Mouse (Mus musculus): ENCODE results near the gene Samm50. TPM values are rescaled to one million over a fixed set of nuclear protein-coding genes. Genes with fewer than 3 reads are reported as not detected.

Samm50 gene
- polyA plus RNA-seq, 1 experiment from 2014 or later = 147 TPM

GRCm38 (mm10) chr15:84238991-84239401 lies 47.0 kb downstream of the Samm50 start:
- H3K4me3 ChIP-seq (replicated peaks; ENCODE audit: low read depth, low read length) = no peak overlapping the region
- no peak for ATAC-seq (replicated peaks; ENCODE audit: low FRiP score, low read depth)
- peaks cover 12% of the 10 kb centered on the region for H3K4me1 ChIP-seq (replicated peaks; ENCODE audit: insufficient read depth, low read length)
- no peak overlapping the region for H3K9ac ChIP-seq (ENCODE audit: low read depth, low read length)
- 20% methylated on average over 16 of the region's 16 CpGs for WGBS
- no peak overlapping the region for H3K27ac ChIP-seq
- TF ChIP-seq CTCF (IDR thresholded peaks at IDR 0.05; ENCODE audit: low read depth) = no peak
- peak overlapping the region; percentile 27; the same call in 1 of the 2 replicates for H3K4me2 ChIP-seq (ENCODE audit: low read length)
- H3K27me3 ChIP-seq (ENCODE audit: insufficient read depth, low read length) = no peaks in the 10 kb centered on the region
- H3K36me3 ChIP-seq (ENCODE audit: insufficient read depth, low read length) = no peaks in the 10 kb centered on the region
- H3K9me3 ChIP-seq (replicated peaks; ENCODE audit: low read length) = no peaks in the 10 kb centered on the region
- DNase-seq (ENCODE audit: low spot score) = peak; percentile 15

DNA sequence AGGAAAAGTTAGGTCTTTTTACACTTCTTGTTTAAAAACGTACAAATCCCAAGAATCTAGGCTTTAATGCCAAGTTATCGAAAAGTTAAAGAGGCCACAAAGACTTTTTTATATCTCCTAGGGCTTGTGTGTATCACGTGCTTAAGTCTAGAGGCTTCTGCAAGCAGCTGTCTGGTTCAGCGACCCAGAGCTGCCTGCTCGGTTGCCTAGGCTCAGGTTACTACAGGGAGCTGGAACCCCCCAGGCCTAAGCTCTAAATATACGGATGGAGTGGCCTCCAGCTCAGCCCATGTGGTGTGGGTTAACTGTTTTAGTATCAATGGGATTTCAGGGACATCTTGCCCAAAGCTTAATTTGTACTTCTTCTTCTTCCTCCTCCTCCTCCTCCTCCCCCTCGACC lies 49.5 kb downstream of the Samm50 start:
- no peak overlapping the region for H3K4me3 ChIP-seq (replicated peaks; ENCODE audit: low read depth, low read length)
- no peak overlapping the region for H3K4me2 ChIP-seq (ENCODE audit: low read length)
- no peaks in the 10 kb centered on the region for H3K36me3 ChIP-seq (ENCODE audit: insufficient read depth, low read length)
- DNase-seq (ENCODE audit: low spot score) (peak; percentile 54), ATAC-seq (replicated peaks; ENCODE audit: low FRiP score, low read depth) (no peak)
- WGBS = 28% methylated on average over 7 of the region's 7 CpGs
- H3K9ac ChIP-seq (ENCODE audit: low read depth, low read length) = no peak overlapping the region
- H3K27ac ChIP-seq = no peak overlapping the region
- no peaks in the 10 kb centered on the region for H3K9me3 ChIP-seq (replicated peaks; ENCODE audit: low read length)
- H3K27me3 ChIP-seq (ENCODE audit: insufficient read depth, low read length) = no peaks in the 10 kb centered on the region
- H3K4me1 ChIP-seq (replicated peaks; ENCODE audit: insufficient read depth, low read length) = peaks cover 12% of the 10 kb centered on the region
- no peak for TF ChIP-seq CTCF (IDR thresholded peaks at IDR 0.05; ENCODE audit: low read depth)

DNA sequence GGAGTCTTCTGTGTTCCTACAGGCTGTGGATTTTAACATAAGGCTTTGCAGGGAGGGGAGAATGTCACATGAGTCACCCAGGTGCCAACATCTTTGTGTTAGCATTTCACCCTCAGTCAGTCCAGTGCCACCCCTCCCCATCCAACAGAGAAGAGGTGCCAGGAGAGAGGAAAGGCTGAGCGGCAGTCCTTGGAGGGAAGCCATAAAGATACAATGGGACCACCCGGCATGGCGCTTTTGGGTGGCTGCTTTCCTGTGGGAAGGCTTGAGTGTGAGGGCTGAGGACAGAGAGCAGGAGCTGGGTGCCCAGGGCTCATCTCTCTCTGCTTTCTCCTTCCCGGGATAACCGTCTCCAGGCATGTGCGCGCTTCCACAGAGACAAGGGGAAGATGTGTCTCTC lies 53.1 kb downstream of the Samm50 start:
- no peak overlapping the region for H3K9ac ChIP-seq (ENCODE audit: low read depth, low read length)
- H3K27ac ChIP-seq = no peak overlapping the region
- TF ChIP-seq CTCF (IDR thresholded peaks at IDR 0.05; ENCODE audit: low read depth) = no peak
- no peak overlapping the region for H3K4me3 ChIP-seq (replicated peaks; ENCODE audit: low read depth, low read length)
- 70% methylated on average over 7 of the region's 7 CpGs for WGBS
- no peaks in the 10 kb centered on the region for H3K36me3 ChIP-seq (ENCODE audit: insufficient read depth, low read length)
- H3K27me3 ChIP-seq (ENCODE audit: insufficient read depth, low read length) = no peaks in the 10 kb centered on the region
- ATAC-seq (replicated peaks; ENCODE audit: low FRiP score, low read depth) (no peak), DNase-seq (ENCODE audit: low spot score) (no peak)
- no peak overlapping the region for H3K4me2 ChIP-seq (ENCODE audit: low read length)
- no peaks in the 10 kb centered on the region for H3K9me3 ChIP-seq (replicated peaks; ENCODE audit: low read length)
- H3K4me1 ChIP-seq (replicated peaks; ENCODE audit: insufficient read depth, low read length) = peaks cover 4% of the 10 kb centered on the region; the same call in 1 of the 2 replicates

DNA sequence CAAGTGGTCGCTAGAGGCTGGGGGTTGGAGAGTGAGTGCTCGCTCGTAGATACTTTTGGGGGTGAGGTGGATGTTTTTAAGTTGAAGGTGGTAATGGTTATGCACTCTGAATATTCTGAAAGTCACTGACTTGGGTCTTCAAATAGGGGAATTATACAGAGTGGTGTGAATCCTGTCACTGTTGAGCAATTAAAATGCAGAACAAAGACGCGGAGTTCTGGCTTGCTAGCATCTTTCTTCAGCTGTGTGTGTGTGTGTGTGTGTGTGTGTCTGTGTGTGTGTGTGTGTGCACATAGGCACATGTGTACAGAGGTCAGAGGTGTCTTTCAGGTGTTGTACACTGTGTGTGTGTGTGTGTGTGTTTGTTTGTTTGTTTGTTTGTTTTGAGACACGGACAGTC lies 54.2 kb downstream of the Samm50 start:
- DNase-seq (ENCODE audit: low spot score) = no peak
- 87% methylated on average over 6 of the region's 6 CpGs for WGBS
- H3K4me3 ChIP-seq (replicated peaks; ENCODE audit: low read depth, low read length) = no peak overlapping the region
- no peak overlapping the region for H3K27ac ChIP-seq
- no peak overlapping the region for H3K4me2 ChIP-seq (ENCODE audit: low read length)
- ATAC-seq (replicated peaks; ENCODE audit: low FRiP score, low read depth) = no peak
- no peaks in the 10 kb centered on the region for H3K36me3 ChIP-seq (ENCODE audit: insufficient read depth, low read length)
- peaks cover 1% of the 10 kb centered on the region; the same call in 1 of the 2 replicates for H3K4me1 ChIP-seq (replicated peaks; ENCODE audit: insufficient read depth, low read length)
- no peak for TF ChIP-seq CTCF (IDR thresholded peaks at IDR 0.05; ENCODE audit: low read depth)
- no peak overlapping the region for H3K9ac ChIP-seq (ENCODE audit: low read depth, low read length)
- no peaks in the 10 kb centered on the region for H3K27me3 ChIP-seq (ENCODE audit: insufficient read depth, low read length)
- no peaks in the 10 kb centered on the region for H3K9me3 ChIP-seq (replicated peaks; ENCODE audit: low read length)

DNA sequence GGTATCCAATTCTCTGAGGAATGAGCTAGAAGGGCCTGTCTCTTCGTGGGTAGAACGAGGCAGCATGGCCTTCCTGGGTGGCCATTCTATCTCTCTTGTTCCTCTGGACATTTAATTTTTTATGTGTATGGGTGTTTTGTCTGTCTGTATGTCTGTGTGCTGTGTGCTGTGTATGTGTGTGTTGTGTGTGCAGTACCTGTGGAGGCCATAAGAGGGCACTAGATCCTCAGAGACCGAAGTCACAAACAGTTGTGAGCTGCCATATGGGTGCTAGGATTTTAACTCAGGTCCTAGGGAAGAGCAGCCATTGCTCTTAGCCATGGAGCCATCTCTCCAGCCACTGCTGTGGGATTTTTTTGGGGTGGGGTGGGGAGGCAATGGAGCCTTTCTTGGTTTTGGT lies 55.3 kb downstream of the Samm50 start:
- WGBS = 93% methylated on average over 3 of the region's 3 CpGs
- H3K4me3 ChIP-seq (replicated peaks; ENCODE audit: low read depth, low read length) = no peak overlapping the region
- H3K4me1 ChIP-seq (replicated peaks; ENCODE audit: insufficient read depth, low read length) = no peaks in the 10 kb centered on the region
- DNase-seq (ENCODE audit: low spot score) (no peak), ATAC-seq (replicated peaks; ENCODE audit: low FRiP score, low read depth) (no peak)
- no peak overlapping the region for H3K4me2 ChIP-seq (ENCODE audit: low read length)
- peak; percentile 21; the same call in 1 of the 2 replicates for TF ChIP-seq CTCF (IDR thresholded peaks at IDR 0.05; ENCODE audit: low read depth)
- H3K27ac ChIP-seq = no peak overlapping the region
- no peaks in the 10 kb centered on the region for H3K9me3 ChIP-seq (replicated peaks; ENCODE audit: low read length)
- H3K9ac ChIP-seq (ENCODE audit: low read depth, low read length) = no peak overlapping the region
- H3K27me3 ChIP-seq (ENCODE audit: insufficient read depth, low read length) = no peaks in the 10 kb centered on the region
- no peaks in the 10 kb centered on the region for H3K36me3 ChIP-seq (ENCODE audit: insufficient read depth, low read length)

DNA sequence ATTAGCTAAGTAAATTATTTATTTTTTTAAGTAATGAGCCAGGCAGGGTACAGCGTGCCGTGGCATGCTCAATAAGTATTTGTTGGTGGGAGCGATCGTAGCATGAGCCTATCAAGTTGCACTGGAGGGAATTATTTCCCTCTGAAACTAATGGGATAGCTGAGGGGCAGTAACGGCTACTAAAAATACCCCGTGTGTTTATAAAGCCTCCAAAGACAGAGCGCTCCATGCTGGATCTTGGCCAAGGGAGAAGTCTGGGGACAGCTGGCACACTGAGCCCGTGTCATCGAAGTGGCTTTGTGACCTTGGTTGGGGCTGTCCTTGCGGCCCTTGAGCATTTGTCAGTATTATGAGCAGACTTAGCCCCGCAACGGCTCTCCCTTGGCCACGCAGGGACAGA lies 59.2 kb downstream of the Samm50 start:
- H3K4me3 ChIP-seq (replicated peaks; ENCODE audit: low read depth, low read length) = no peak overlapping the region
- H3K4me1 ChIP-seq (replicated peaks; ENCODE audit: insufficient read depth, low read length) = no peaks in the 10 kb centered on the region
- no peak for TF ChIP-seq CTCF (IDR thresholded peaks at IDR 0.05; ENCODE audit: low read depth)
- no peaks in the 10 kb centered on the region for H3K36me3 ChIP-seq (ENCODE audit: insufficient read depth, low read length)
- no peaks in the 10 kb centered on the region for H3K27me3 ChIP-seq (ENCODE audit: insufficient read depth, low read length)
- H3K27ac ChIP-seq = no peak overlapping the region
- ATAC-seq (replicated peaks; ENCODE audit: low FRiP score, low read depth) (no peak), DNase-seq (ENCODE audit: low spot score) (peak; percentile 39)
- H3K9ac ChIP-seq (ENCODE audit: low read depth, low read length) = no peak overlapping the region
- H3K9me3 ChIP-seq (replicated peaks; ENCODE audit: low read length) = no peaks in the 10 kb centered on the region
- no peak overlapping the region for H3K4me2 ChIP-seq (ENCODE audit: low read length)
- 24% methylated on average over 13 of the region's 13 CpGs for WGBS

DNA sequence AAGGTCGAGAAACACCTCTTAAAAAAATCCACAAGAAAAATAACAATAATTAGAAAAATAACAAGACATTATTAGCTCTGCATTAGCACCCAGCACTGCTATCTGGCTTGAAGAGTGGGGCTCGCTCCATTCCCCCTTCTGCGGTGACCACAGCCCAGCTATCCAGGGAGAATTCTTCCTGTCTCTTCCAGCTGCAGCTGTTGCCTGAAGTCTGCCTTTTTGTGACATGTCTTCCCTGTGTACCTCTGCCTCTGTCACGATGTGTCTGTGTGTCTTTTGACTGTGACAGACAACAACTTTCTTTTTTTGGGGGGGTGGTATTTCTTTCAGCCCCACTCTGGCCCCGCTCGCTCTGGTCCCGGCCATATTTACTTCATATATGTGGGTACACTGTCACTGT lies 60.6 kb downstream of the Samm50 start:
- Histone ChIP-seq H3K27ac (no peak overlapping the region), H3K4me3 (replicated peaks; ENCODE audit: low read depth, low read length) (no peak overlapping the region), H3K4me1 (replicated peaks; ENCODE audit: insufficient read depth, low read length) (no peaks in the 10 kb centered on the region), H3K4me2 (ENCODE audit: low read length) (no peak overlapping the region), H3K9me3 (replicated peaks; ENCODE audit: low read length) (no peaks in the 10 kb centered on the region), H3K9ac (ENCODE audit: low read depth, low read length) (no peak overlapping the region), H3K36me3 (ENCODE audit: insufficient read depth, low read length) (no peaks in the 10 kb centered on the region), H3K27me3 (ENCODE audit: insufficient read depth, low read length) (no peaks in the 10 kb centered on the region)
- ATAC-seq (replicated peaks; ENCODE audit: low FRiP score, low read depth) (no peak), DNase-seq (ENCODE audit: low spot score) (no peak)
- TF ChIP-seq CTCF (IDR thresholded peaks at IDR 0.05; ENCODE audit: low read depth) = no peak
- 90% methylated on average over 7 of the region's 7 CpGs for WGBS
